Mouse (Mus musculus) kidney, adult 2 months (tissue): ENCODE measurements around the gene Fam47e.

Experiments
- CTCF ChIP-seq: fragments of 200-500 bp; conservative IDR thresholded peaks from 2 replicates; pipeline ENCODE4 v1.5.1; 2011; ENCODE audit warnings: low read depth, mild to moderate bottlenecking, control low read depth, low read length, moderate library complexity, mixed read lengths; ENCODE audit not compliant: insufficient read depth, insufficient read length
- POLR2A ChIP-seq: fragments of 200-500 bp; IDR thresholded peaks from one replicate; pipeline ENCODE4 v1.6.1; 2011; ENCODE audit warnings: low read depth, low read length, control low read depth

DNA sequence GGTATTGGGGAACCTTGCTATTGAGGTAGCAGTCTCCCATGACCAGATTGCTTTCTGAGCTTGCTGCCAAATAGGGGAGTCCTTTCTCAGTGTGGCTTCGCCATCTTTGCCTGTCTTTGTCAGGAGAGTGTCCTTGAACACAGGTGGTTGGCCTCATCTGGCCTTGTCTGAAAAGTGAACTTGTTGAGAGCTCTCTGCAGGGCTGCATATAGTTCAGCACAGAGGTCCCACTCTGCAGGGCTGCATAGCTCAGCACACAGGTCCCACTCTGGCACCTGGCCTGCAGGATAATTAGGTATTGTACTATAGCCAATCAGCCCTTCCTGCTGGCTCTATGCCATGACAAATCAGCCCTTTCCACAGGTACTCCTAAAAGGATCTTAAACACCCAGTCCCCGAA, 5.3 kb downstream of the Fam47e start:
- TF ChIP-seq CTCF: no peak
- no peak for TF ChIP-seq POLR2A
